Mouse (Mus musculus) lung, embryonic 14.5 days (tissue): ENCODE data around the gene Inf2. TPM values are rescaled to one million over a fixed set of nuclear protein-coding genes. Genes with fewer than 3 reads are reported as not detected.

Experiments
- ATAC-seq: fragments of 200-750 bp; cut with Nextera tagmentation; 2 replicates; pipeline ENCODE4 v1.8.0; 2017; ENCODE audit warnings: mild to moderate bottlenecking, moderate TSS enrichment, moderate library complexity; ENCODE audit not compliant: insufficient read depth
- DNase-seq: peaks from one replicate; pipeline ENCODE4 v3.0.0-alpha.2; 2015
- H3K27ac ChIP-seq: fragments of 300-500 bp; sonication (generic); 2 replicates; pipeline ENCODE4 v1.5.1; 2014; ENCODE audit warnings: low read depth, mild to moderate bottlenecking, moderate library complexity
- H3K27me3 ChIP-seq: fragments of 300-500 bp; sonication (generic); 2 replicates; pipeline ENCODE4 v1.6.1; 2014; ENCODE audit warnings: low read length, control low read depth; ENCODE audit not compliant: insufficient read depth
- H3K36me3 ChIP-seq: fragments of 300-500 bp; sonication (generic); 2 replicates; pipeline ENCODE4 v1.6.1; 2014; ENCODE audit warnings: control low read depth; ENCODE audit not compliant: insufficient read depth
- H3K4me1 ChIP-seq: fragments of 300-500 bp; sonication (generic); 2 replicates; pipeline ENCODE4 v1.6.1; 2014; ENCODE audit warnings: antibody characterized with exemption, control low read depth; ENCODE audit not compliant: insufficient read depth
- H3K4me2 ChIP-seq: fragments of 300-500 bp; sonication (generic); 2 replicates; pipeline ENCODE4 v1.6.1; 2014; ENCODE audit warnings: mild to moderate bottlenecking
- H3K4me3 ChIP-seq: fragments of 300-500 bp; sonication (generic); 2 replicates; pipeline ENCODE4 v1.5.1; 2014; ENCODE audit warnings: low read depth, low read length
- H3K9ac ChIP-seq: fragments of 300-500 bp; sonication (generic); 2 replicates; pipeline ENCODE4 v1.6.1; 2014
- H3K9me3 ChIP-seq: fragments of 300-500 bp; sonication (generic); 2 replicates; pipeline ENCODE4 v1.6.1; 2016; ENCODE audit warnings: low read depth, low read length, control low read depth
- CTCF ChIP-seq: IDR thresholded peaks from 2 replicates; pipeline ENCODE4 v1.5.1; 2016; ENCODE audit warnings: antibody characterized with exemption, low read depth
- WGBS: fragments of 180-500 bp; shearing (Covaris S2); extraction: QIAGEN DNeasy Blood & Tissue Kit; methylation state at CpG from one replicate; pipeline ENCODE4 v1.1.7; 2014; 5-methylcytosine and 5-hydroxymethylcytosine counted together
- polyA plus RNA-seq: library from polyadenylated mRNA; unstranded; fragments of >200 nt; fragmentation: Nextera tagmentation; extraction: Ambion mirVana; gene quantifications from 2 replicates; pipeline ENCODE4 v1.2.1, GENCODE M21; 2014

The Inf2 gene
- polyA plus RNA-seq, 1 experiment from 2014 or later = 5.2 TPM

- no peaks in the 10 kb centered on the region for H3K36me3 ChIP-seq
- ATAC-seq (no peak), DNase-seq (no peak)
- H3K9me3 ChIP-seq = no peaks in the 10 kb centered on the region
- no peak overlapping the region for H3K4me2 ChIP-seq
- 0 out of 2 replicates have a peak, but pooled peaks cover 6% of the 10 kb centered on the region for H3K27me3 ChIP-seq
- no peak overlapping the region for H3K4me3 ChIP-seq
- 54% methylated on average over 8 of the region's 8 CpGs for WGBS
- TF ChIP-seq CTCF = no peak
- no peak overlapping the region for H3K27ac ChIP-seq
- H3K9ac ChIP-seq = no peak overlapping the region
- H3K4me1 ChIP-seq = peaks cover 25% of the 10 kb centered on the region
These were observed 2.1 kb downstream of the Inf2 start for GRCm38 (mm10) chr12:112590566-112591239.

- 85% methylated on average over 5 of the region's 5 CpGs for WGBS
- DNase-seq = no peak
- Histone ChIP-seq H3K4me3 (no peak overlapping the region), H3K4me1 (peaks cover 25% of the 10 kb centered on the region), H3K27ac (no peak overlapping the region), H3K4me2 (no peak overlapping the region), H3K36me3 (no peaks in the 10 kb centered on the region), H3K9me3 (no peaks in the 10 kb centered on the region), H3K27me3 (0 out of 2 replicates have a peak, but pooled peaks cover 6% of the 10 kb centered on the region), H3K9ac (no peak overlapping the region)
- TF ChIP-seq CTCF = no peak
- no peak for ATAC-seq
These were observed 2.7 kb downstream of the Inf2 start for GRCm38 (mm10) chr12:112591240-112591639.

GRCm38 (mm10) chr12:112591730-112592129 is 3.1 kb downstream of the Inf2 start:
- 86% methylated on average over 3 of the region's 3 CpGs for WGBS
- no peak overlapping the region for H3K4me2 ChIP-seq
- no peak overlapping the region for H3K9ac ChIP-seq
- no peak for DNase-seq
- no peak overlapping the region for H3K4me3 ChIP-seq
- peaks cover 25% of the 10 kb centered on the region for H3K4me1 ChIP-seq
- no peak for TF ChIP-seq CTCF
- H3K27ac ChIP-seq = no peak overlapping the region
- no peaks in the 10 kb centered on the region for H3K36me3 ChIP-seq
- no peak for ATAC-seq
- H3K9me3 ChIP-seq = no peaks in the 10 kb centered on the region
- H3K27me3 ChIP-seq = 0 out of 2 replicates have a peak, but pooled peaks cover 6% of the 10 kb centered on the region

- 55% methylated on average over 21 of the region's 21 CpGs for WGBS
- Histone ChIP-seq H3K4me3 (no peak overlapping the region), H3K4me1 (peaks cover 25% of the 10 kb centered on the region), H3K9ac (peak overlapping the region; percentile 29; the same call in 1 of the 2 replicates), H3K27me3 (0 out of 2 replicates have a peak, but pooled peaks cover 6% of the 10 kb centered on the region), H3K4me2 (no peak overlapping the region), H3K27ac (peak overlapping the region; percentile 30; the same call in 1 of the 2 replicates), H3K9me3 (no peaks in the 10 kb centered on the region), H3K36me3 (no peaks in the 10 kb centered on the region)
- DNase-seq = peak; percentile 43
- ATAC-seq = no peak
- no peak for TF ChIP-seq CTCF
These were observed 4.6 kb downstream of the Inf2 start for GRCm38 (mm10) chr12:112592985-112593734.

- TF ChIP-seq CTCF = no peak
- H3K9me3 ChIP-seq = no peaks in the 10 kb centered on the region
- no peaks in the 10 kb centered on the region for H3K36me3 ChIP-seq
- no peak overlapping the region for H3K9ac ChIP-seq
- ATAC-seq (peak; percentile 19; the same call in 1 of the 2 replicates), DNase-seq (peak; percentile 33)
- H3K27me3 ChIP-seq = 0 out of 2 replicates have a peak, but pooled peaks cover 2% of the 10 kb centered on the region
- WGBS = 51% methylated on average over 16 of the region's 16 CpGs
- peak overlapping the region; percentile 65 for H3K27ac ChIP-seq
- peaks cover 23% of the 10 kb centered on the region for H3K4me1 ChIP-seq
- H3K4me3 ChIP-seq = no peak overlapping the region
- no peak overlapping the region for H3K4me2 ChIP-seq
These were observed 5.6 kb downstream of the Inf2 start for GRCm38 (mm10) chr12:112593951-112594915.

- Histone ChIP-seq H3K4me2 (no peak overlapping the region), H3K9me3 (no peaks in the 10 kb centered on the region), H3K4me1 (peaks cover 21% of the 10 kb centered on the region), H3K27ac (peak overlapping the region; percentile 65), H3K9ac (no peak overlapping the region), H3K4me3 (no peak overlapping the region), H3K36me3 (no peaks in the 10 kb centered on the region), H3K27me3 (no peaks in the 10 kb centered on the region)
- no peak for TF ChIP-seq CTCF
- ATAC-seq = no peak
- WGBS = 34% methylated on average over 4 of the region's 4 CpGs
- peak; percentile 36 for DNase-seq
These were observed 6.4 kb downstream of the Inf2 start for GRCm38 (mm10) chr12:112594989-112595388.
